Mouse (Mus musculus): Measurements from ENCODE around the gene Prom2.

- no peak for TF ChIP-seq CTCF (IDR thresholded peaks at IDR 0.05; ENCODE audit: extremely low read depth, insufficient read depth, low read length)
- no peak for TF ChIP-seq POLR2A (IDR thresholded peaks at IDR 0.05; ENCODE audit: extremely low read depth, insufficient read depth, low read length)
These were observed 36.1 kb downstream of the Prom2 start for GRCm38 (mm10) chr2:127505196-127505595.

Data from cortical plate, adult 2 months (tissue).